Mouse (Mus musculus): ENCODE data around the gene Aanat. TPM values are rescaled to one million over a fixed set of nuclear protein-coding genes. Genes with fewer than 3 reads are reported as not detected.
"Not testable (repeated sequence)": the region's sequence is repeated elsewhere in the genome, so short reads cannot be mapped to it uniquely, and the experiment has no call there.

The Aanat gene
- total RNA-seq, 2 experiments from 2014 or later, result not detected

- peak; percentile 62 for ATAC-seq (replicated peaks; ENCODE audit: low FRiP score, poor library complexity, severe bottlenecking)
Measured at GRCm38 (mm10) chr11:116603339-116603738, 17.1 kb downstream of the Aanat start.

- ATAC-seq (replicated peaks; ENCODE audit: low FRiP score, poor library complexity, severe bottlenecking), result no peak
Measured at GRCm38 (mm10) chr11:116604097-116604496, 17.9 kb downstream of the Aanat start.

GRCm38 (mm10) chr11:116607717-116608116 is 21.5 kb downstream of the Aanat start:
- no peak for ATAC-seq (replicated peaks; ENCODE audit: low FRiP score, poor library complexity, severe bottlenecking)

- ATAC-seq (replicated peaks; ENCODE audit: low FRiP score, poor library complexity, severe bottlenecking), result no peak
Measured at GRCm38 (mm10) chr11:116609965-116610630, 23.9 kb downstream of the Aanat start.

- ATAC-seq (replicated peaks; ENCODE audit: low FRiP score, poor library complexity, severe bottlenecking), result not testable (repeated sequence)
Measured at GRCm38 (mm10) chr11:116611168-116611567, 24.9 kb downstream of the Aanat start.

GRCm38 (mm10) chr11:116611883-116612282 is 25.7 kb downstream of the Aanat start:
- no peak for ATAC-seq (replicated peaks; ENCODE audit: low FRiP score, poor library complexity, severe bottlenecking)

- ATAC-seq (replicated peaks; ENCODE audit: low FRiP score, poor library complexity, severe bottlenecking), result no peak
Measured at GRCm38 (mm10) chr11:116612554-116612953, 26.3 kb downstream of the Aanat start.

- ATAC-seq (replicated peaks; ENCODE audit: low FRiP score, poor library complexity, severe bottlenecking), result no peak
Measured at GRCm38 (mm10) chr11:116613234-116613633, 27.0 kb downstream of the Aanat start.

- ATAC-seq (replicated peaks; ENCODE audit: low FRiP score, poor library complexity, severe bottlenecking), result peak; percentile 60
Measured at GRCm38 (mm10) chr11:116615735-116616437, 29.7 kb downstream of the Aanat start.

GRCm38 (mm10) chr11:116616438-116617118 is 30.3 kb downstream of the Aanat start:
- ATAC-seq (replicated peaks; ENCODE audit: low FRiP score, poor library complexity, severe bottlenecking), result no peak

- no peak for ATAC-seq (replicated peaks; ENCODE audit: low FRiP score, poor library complexity, severe bottlenecking)
Measured at GRCm38 (mm10) chr11:116617641-116618040, 31.4 kb downstream of the Aanat start.

- ATAC-seq (replicated peaks; ENCODE audit: low FRiP score, poor library complexity, severe bottlenecking), result no peak
Measured at GRCm38 (mm10) chr11:116618666-116619065, 32.4 kb downstream of the Aanat start.

GRCm38 (mm10) chr11:116619156-116619555 is 32.9 kb downstream of the Aanat start:
- no peak for ATAC-seq (replicated peaks; ENCODE audit: low FRiP score, poor library complexity, severe bottlenecking)

- no peak for ATAC-seq (replicated peaks; ENCODE audit: low FRiP score, poor library complexity, severe bottlenecking)
Measured at GRCm38 (mm10) chr11:116619561-116619960, 33.3 kb downstream of the Aanat start.

GRCm38 (mm10) chr11:116620073-116620472 is 33.8 kb downstream of the Aanat start:
- peak; percentile 38 for ATAC-seq (replicated peaks; ENCODE audit: low FRiP score, poor library complexity, severe bottlenecking)

GRCm38 (mm10) chr11:116620559-116621253 is 34.5 kb downstream of the Aanat start:
- 0 out of 2 replicates have a peak, but pooled peaks have one; percentile 27 for ATAC-seq (replicated peaks; ENCODE audit: low FRiP score, poor library complexity, severe bottlenecking)

- no peak for ATAC-seq (replicated peaks; ENCODE audit: low FRiP score, poor library complexity, severe bottlenecking)
Measured at GRCm38 (mm10) chr11:116621258-116621704, 35.0 kb downstream of the Aanat start.

- ATAC-seq (replicated peaks; ENCODE audit: low FRiP score, poor library complexity, severe bottlenecking), result 0 out of 2 replicates have a peak, but pooled peaks have one; percentile 6
Measured at GRCm38 (mm10) chr11:116623281-116624124, 37.3 kb downstream of the Aanat start.
